Mouse (Mus musculus) gastrocnemius, adult 2 months (tissue): ENCODE results near the gene Rangrf. TPM values are rescaled to one million over a fixed set of nuclear protein-coding genes. Genes with fewer than 3 reads are reported as not detected.
"Not testable (repeated sequence)": the region's sequence is repeated elsewhere in the genome, so short reads cannot be mapped to it uniquely, and the experiment has no call there.

ENCODE experiments used
- DNase-seq: peaks from one replicate; pipeline ENCODE4 v3.0.0; 2022
- H3K27ac ChIP-seq: fragments of 200-600 bp; 2 replicates; pipeline ENCODE4 v1.8.1; 2022; ENCODE audit warnings: mild to moderate bottlenecking
- H3K4me3 ChIP-seq: fragments of 200-600 bp; 2 replicates; pipeline ENCODE4 v1.8.1; 2022; ENCODE audit warnings: mild to moderate bottlenecking, moderate library complexity
- CTCF ChIP-seq: fragments of 200-600 bp; IDR thresholded peaks from 2 replicates; pipeline ENCODE4 v1.8.1; 2022; ENCODE audit warnings: antibody characterized with exemption, mild to moderate bottlenecking, moderate library complexity
- intact Hi-C: fragments of 180-260 bp; cut with DNase I; formaldehyde crosslinking; loops from one replicate; pipeline ENCODE4 v1.15.1; 2025
- total RNA-seq, 2 experiments: library from RNA; stranded (reverse); gene quantifications; 2 replicates each; pipeline ENCODE4 v1.2.3; 2021

Rangrf gene
- total RNA-seq, 2 experiments from 2014 or later = 55.4 to 71.1 TPM

- DNase-seq = no peak
- peak overlapping the region; percentile 91 for H3K4me3 ChIP-seq
- intact Hi-C loops = no loop called here
- no peak for TF ChIP-seq CTCF
- H3K27ac ChIP-seq = peak overlapping the region; percentile 91
These were observed 6.2 kb downstream of the Rangrf start for GRCm38 (mm10) chr11:68968752-68969151.

- H3K27ac ChIP-seq = peak within 1 kb of the TSS; percentile 91
- DNase-seq = peak; percentile 97
- intact Hi-C loops = loop anchor here (2.0 kb wide), 1 partner anchor 69 kb away; no protein-coding TSS in a partner anchor
These were observed 7.4 kb downstream of the Rangrf start, which contains the start of gene Slc25a35 for GRCm38 (mm10) chr11:68967337-68968282. Gene Slc25a35, plus strand, starts transcription at chr11:68968131.

GRCm38 (mm10) chr11:68966554-68966953 is 8.4 kb downstream of the Rangrf start:
- TF ChIP-seq CTCF = no peak
- peak overlapping the region; percentile 91 for H3K27ac ChIP-seq
- peak overlapping the region; percentile 91; the same call in 1 of the 2 replicates for H3K4me3 ChIP-seq

More at GRCm38 (mm10) chr11:68967337-68968282, 7.4 kb downstream of the Rangrf start, which contains the start of gene Slc25a35:
- peak within 1 kb of the TSS; percentile 91 for H3K4me3 ChIP-seq
- peak; percentile 40 for TF ChIP-seq CTCF

GRCm38 (mm10) chr11:68965845-68966244 is 9.1 kb downstream of the Rangrf start:
- peak; percentile 72 for TF ChIP-seq CTCF
- Histone ChIP-seq H3K4me3 (no peak overlapping the region), H3K27ac (peak overlapping the region; percentile 91)
- intact Hi-C loops = loop anchor here (2.0 kb wide), 2 partner anchors 17 to 71 kb away; no protein-coding TSS in a partner anchor
- no peak for DNase-seq

More at GRCm38 (mm10) chr11:68966554-68966953, 8.4 kb downstream of the Rangrf start:
- no peak for DNase-seq
- intact Hi-C loops = loop anchor here (2.0 kb wide), 1 partner anchor 70 kb away; no protein-coding TSS in a partner anchor

- intact Hi-C loops = loop anchor here (2.0 kb wide), 1 partner anchor 18 kb away; no protein-coding TSS in a partner anchor
These were observed 9.9 kb downstream of the Rangrf start for GRCm38 (mm10) chr11:68965050-68965449.

GRCm38 (mm10) chr11:68963405-68963804 is 11.6 kb downstream of the Rangrf start:
- no peak overlapping the region for H3K27ac ChIP-seq
- TF ChIP-seq CTCF = no peak
- H3K4me3 ChIP-seq = no peak overlapping the region
- DNase-seq = no peak
- intact Hi-C loops = no loop called here

More at GRCm38 (mm10) chr11:68965050-68965449, 9.9 kb downstream of the Rangrf start:
- no peak for DNase-seq
- Histone ChIP-seq H3K27ac (no peak overlapping the region), H3K4me3 (no peak overlapping the region)
- no peak for TF ChIP-seq CTCF

GRCm38 (mm10) chr11:68962159-68962558 is 12.8 kb downstream of the Rangrf start:
- H3K4me3 ChIP-seq, intact Hi-C loops, DNase-seq, H3K27ac ChIP-seq: not testable (repeated sequence)

GRCm38 (mm10) chr11:68961596-68961995 is 13.4 kb downstream of the Rangrf start:
- DNase-seq = no peak
- intact Hi-C loops = no loop called here
- no peak for TF ChIP-seq CTCF
- no peak overlapping the region for H3K27ac ChIP-seq
- H3K4me3 ChIP-seq = no peak overlapping the region

- peak overlapping the region; percentile 89 for H3K27ac ChIP-seq
- DNase-seq = no peak
- intact Hi-C loops = no loop called here
- no peak for TF ChIP-seq CTCF
- H3K4me3 ChIP-seq = peak overlapping the region; percentile 72
These were observed 17.0 kb downstream of the Rangrf start for GRCm38 (mm10) chr11:68957971-68958370.

- no peak for DNase-seq
- Histone ChIP-seq H3K27ac (peak within 1 kb of the TSS; percentile 89), H3K4me3 (peak within 1 kb of the TSS; percentile 72)
- intact Hi-C loops = no loop called here
- TF ChIP-seq CTCF = no peak
These were observed 17.7 kb downstream of the Rangrf start, which contains the start of gene Arhgef15 for GRCm38 (mm10) chr11:68957308-68957707. Gene Arhgef15, minus strand, starts transcription at chr11:68957480.

- Histone ChIP-seq H3K4me3 (peak overlapping the region; percentile 72), H3K27ac (peak overlapping the region; percentile 89)
- no peak for TF ChIP-seq CTCF
- DNase-seq = no peak
- intact Hi-C loops = no loop called here
These were observed 18.3 kb downstream of the Rangrf start for GRCm38 (mm10) chr11:68956697-68957096.

GRCm38 (mm10) chr11:68956107-68956506 is 18.9 kb downstream of the Rangrf start:
- no peak for DNase-seq

GRCm38 (mm10) chr11:68955473-68955872 is 19.5 kb downstream of the Rangrf start:
- intact Hi-C loops = no loop called here
- Histone ChIP-seq H3K27ac (peak overlapping the region; percentile 70; the same call in 1 of the 2 replicates), H3K4me3 (peak overlapping the region; percentile 70)
- no peak for DNase-seq
- TF ChIP-seq CTCF = no peak

More at GRCm38 (mm10) chr11:68956107-68956506, 18.9 kb downstream of the Rangrf start:
- H3K4me3 ChIP-seq = peak overlapping the region; percentile 72
- H3K27ac ChIP-seq = peak overlapping the region; percentile 89
- TF ChIP-seq CTCF = no peak
- intact Hi-C loops = no loop called here
